In the genomic region with DNA sequence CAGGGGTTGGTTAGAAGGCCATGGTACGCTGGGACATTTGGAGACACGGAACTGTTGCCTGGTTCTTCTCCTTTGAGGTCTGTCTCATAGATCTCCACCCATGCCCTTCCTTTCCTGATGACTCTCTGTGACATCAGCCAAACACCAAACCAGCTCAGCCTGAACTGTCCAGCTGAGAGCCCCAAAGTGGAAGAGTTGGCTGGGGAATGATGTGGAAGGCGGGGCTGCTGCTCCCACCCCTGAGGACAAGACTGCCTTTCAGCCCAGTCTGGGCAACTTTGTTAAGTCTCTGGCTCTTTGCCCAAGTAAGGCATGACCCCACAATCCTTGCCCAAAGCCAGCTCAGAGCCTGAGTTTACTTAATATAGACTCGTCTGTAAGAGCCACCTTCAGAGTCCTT, we compare ENCODE assay signal across 10 mouse cellular contexts. TPM values are rescaled to one million over a fixed set of nuclear protein-coding genes. Genes with fewer than 3 reads are reported as not detected.
DNase-seq lines count a peak whose midpoint lies in the region; ATAC-seq lines count a peak whose summit lies in the region.
"Had no signal": no experiment of that assay in that cellular context is flagged by ENCODE, and none has a peak within 500 bp of the region (broad histone marks: within the 10 kb centered on the region; RNA-seq: fewer than 3 reads in every experiment).

No protein-coding gene starts in this region.

- 0 out of 2 replicates have a peak overlapping the region, but pooled peaks have one; percentile 4 for H3K27ac ChIP-seq in hindbrain, embryonic 16.5 days (ENCODE audit: low read depth, low read length)
- no peak overlapping the region for H3K27ac ChIP-seq in hindbrain, embryonic 14.5 days
- no peak overlapping the region for H3K27ac ChIP-seq in forebrain, embryonic 16.5 days (ENCODE audit: low read length)

- WGBS in hindbrain, embryonic 16.5 days = 82% methylated on average over 4 of the region's 4 CpGs
- WGBS in hindbrain, embryonic 14.5 days = 85% methylated on average over 4 of the region's 4 CpGs
- WGBS in forebrain, embryonic 16.5 days = 77% methylated on average over 4 of the region's 4 CpGs

- DNase-seq in hindbrain, embryonic 14.5 days (ENCODE audit: low spot score) = no peak
- peak; percentile 7 to 15 for DNase-seq in right cerebral cortex, adult 2 months (ENCODE audit: low spot score in 2 of 2)
- no peak for DNase-seq in right cerebral cortex, postnatal 4 days
- DNase-seq in layer of hippocampus, postnatal 14 days (ENCODE audit: low spot score in 2 of 2) = peak; percentile 8 to 61
- DNase-seq in thymus, adult 18-20 months = no peak
- DNase-seq: kidney, postnatal 4 days had no signal

- no peak overlapping the region for H3K4me3 ChIP-seq in hindbrain, embryonic 16.5 days (ENCODE audit: low read length)
- H3K4me3 ChIP-seq in hindbrain, embryonic 14.5 days (replicated peaks; ENCODE audit: low read length) = no peak overlapping the region
- H3K4me3 ChIP-seq in forebrain, embryonic 16.5 days (replicated peaks; ENCODE audit: low read length) = no peak overlapping the region

- H3K9me3 ChIP-seq in hindbrain, embryonic 16.5 days (ENCODE audit: control insufficient read depth, low read length) = no peaks in the 10 kb centered on the region
- no peaks in the 10 kb centered on the region for H3K9me3 ChIP-seq in hindbrain, embryonic 14.5 days (ENCODE audit: control insufficient read depth, low read length)
- H3K9me3 ChIP-seq in forebrain, embryonic 16.5 days (ENCODE audit: control insufficient read depth, low read length) = no peaks in the 10 kb centered on the region

- ATAC-seq in hindbrain, embryonic 16.5 days = peak; percentile 81
- no peak for ATAC-seq in hindbrain, embryonic 14.5 days (ENCODE audit: low FRiP score)
- no peak for ATAC-seq in erythroid progenitor cell, adult 5-6 weeks (replicated peaks; ENCODE audit: low FRiP score, poor library complexity, severe bottlenecking)
- ATAC-seq in forebrain, embryonic 16.5 days = no peak

- H3K4me2 ChIP-seq in hindbrain, embryonic 16.5 days (ENCODE audit: low read length) = no peak overlapping the region
- H3K4me2 ChIP-seq in hindbrain, embryonic 14.5 days (replicated peaks) = no peak overlapping the region
- no peak overlapping the region for H3K4me2 ChIP-seq in forebrain, embryonic 16.5 days (ENCODE audit: low read length)

- H3K9ac ChIP-seq in hindbrain, embryonic 16.5 days (ENCODE audit: low read depth, low read length) = no peak overlapping the region
- H3K9ac ChIP-seq in hindbrain, embryonic 14.5 days = no peak overlapping the region
- H3K9ac ChIP-seq in forebrain, embryonic 16.5 days (replicated peaks; ENCODE audit: low read depth, low read length) = no peak overlapping the region

- H3K27me3 ChIP-seq in hindbrain, embryonic 16.5 days (replicated peaks; ENCODE audit: control insufficient read depth, insufficient read depth, low read length) = no peaks in the 10 kb centered on the region
- no peaks in the 10 kb centered on the region for H3K27me3 ChIP-seq in hindbrain, embryonic 14.5 days (ENCODE audit: control insufficient read depth, insufficient read depth, low read length)
- no peaks in the 10 kb centered on the region; the same call in 1 of the 2 replicates for H3K27me3 ChIP-seq in forebrain, embryonic 16.5 days (replicated peaks; ENCODE audit: control insufficient read depth, insufficient read depth, low read length)

- no peaks in the 10 kb centered on the region for H3K4me1 ChIP-seq in hindbrain, embryonic 16.5 days (ENCODE audit: control insufficient read depth, insufficient read depth, low read depth, low read length)
- H3K4me1 ChIP-seq in hindbrain, embryonic 14.5 days (replicated peaks; ENCODE audit: control insufficient read depth, insufficient read depth, low read length) = no peaks in the 10 kb centered on the region
- H3K4me1 ChIP-seq in forebrain, embryonic 16.5 days (replicated peaks; ENCODE audit: control insufficient read depth, insufficient read depth, low read length) = no peaks in the 10 kb centered on the region

- H3K36me3 ChIP-seq in hindbrain, embryonic 16.5 days (ENCODE audit: control insufficient read depth, insufficient read depth, low read length) = no peaks in the 10 kb centered on the region
- H3K36me3 ChIP-seq in hindbrain, embryonic 14.5 days (replicated peaks; ENCODE audit: control insufficient read depth, insufficient read depth) = no peaks in the 10 kb centered on the region
- no peaks in the 10 kb centered on the region for H3K36me3 ChIP-seq in forebrain, embryonic 16.5 days (ENCODE audit: control insufficient read depth, insufficient read depth)

RNA-seq across cellular contexts. Expression of gene Rtcb, which starts 15.3 kb away (rescaled TPM):
- polyA plus RNA-seq in hindbrain, embryonic 16.5 days (2015; fragmentation: Nextera tagmentation; extraction: Ambion mirVana) = 171 and 176 TPM in 2 replicates
- 154 and 160 TPM in 2 replicates for polyA plus RNA-seq in hindbrain, embryonic 14.5 days (2014; fragmentation: Nextera tagmentation; extraction: Ambion mirVana)
- total RNA-seq in layer of hippocampus, postnatal 14 days (2021) = 100 to 1,000 TPM in 1 of 2 experiments, 10 to 100 TPM in 1; 98.4 to 106 TPM
- 15.9 and 18.4 TPM in 2 replicates for total RNA-seq in erythroid progenitor cell, adult 5-6 weeks (2015; ENCODE audit: low replicate concordance)
- total RNA-seq in erythroid progenitor cell, adult 5-6 weeks (2017; ENCODE audit: low replicate concordance) = 20.2 and 40.9 TPM in 2 replicates
- 201 and 202 TPM in 2 replicates for polyA plus RNA-seq in forebrain, embryonic 16.5 days (2015; fragmentation: Nextera tagmentation; extraction: Ambion mirVana)

RNA-seq across cellular contexts. Expression of gene Bpifc, which starts 38.8 kb away (rescaled TPM):
- 0.05 TPM in 1 of 2 replicates, not detected in the other for polyA plus RNA-seq in hindbrain, embryonic 16.5 days (2015; fragmentation: Nextera tagmentation; extraction: Ambion mirVana)
- polyA plus RNA-seq in hindbrain, embryonic 14.5 days (2014; fragmentation: Nextera tagmentation; extraction: Ambion mirVana) = not detected in 2 replicates
- not detected for total RNA-seq in layer of hippocampus, postnatal 14 days (2021)
- not detected in 2 replicates for total RNA-seq in erythroid progenitor cell, adult 5-6 weeks (2015; ENCODE audit: low replicate concordance)
- not detected in 2 replicates for total RNA-seq in erythroid progenitor cell, adult 5-6 weeks (2017; ENCODE audit: low replicate concordance)
- not detected in 2 replicates for polyA plus RNA-seq in forebrain, embryonic 16.5 days (2015; fragmentation: Nextera tagmentation; extraction: Ambion mirVana)

RNA-seq across cellular contexts. Expression of gene Ascl4, which starts 45.4 kb away (rescaled TPM):
- polyA plus RNA-seq in hindbrain, embryonic 16.5 days (2015; fragmentation: Nextera tagmentation; extraction: Ambion mirVana) = 0.21 and 0.42 TPM in 2 replicates
- 0.17 and 0.39 TPM in 2 replicates for polyA plus RNA-seq in hindbrain, embryonic 14.5 days (2014; fragmentation: Nextera tagmentation; extraction: Ambion mirVana)
- under 1 TPM; 0.37 to 0.38 TPM for total RNA-seq in layer of hippocampus, postnatal 14 days (2021)
- not detected in 2 replicates for total RNA-seq in erythroid progenitor cell, adult 5-6 weeks (2015; ENCODE audit: low replicate concordance)
- not detected in 2 replicates for total RNA-seq in erythroid progenitor cell, adult 5-6 weeks (2017; ENCODE audit: low replicate concordance)
- 0.27 and 0.43 TPM in 2 replicates for polyA plus RNA-seq in forebrain, embryonic 16.5 days (2015; fragmentation: Nextera tagmentation; extraction: Ambion mirVana)
- polyA plus RNA-seq: liver, embryonic 16.5 days had no signal

RNA-seq across cellular contexts. Expression of gene Fbxo7, which starts 48.9 kb away (rescaled TPM):
- polyA plus RNA-seq in hindbrain, embryonic 16.5 days (2015; fragmentation: Nextera tagmentation; extraction: Ambion mirVana) = 21.8 and 24.9 TPM in 2 replicates
- 22.3 and 24.7 TPM in 2 replicates for polyA plus RNA-seq in hindbrain, embryonic 14.5 days (2014; fragmentation: Nextera tagmentation; extraction: Ambion mirVana)
- 10 to 100 TPM; 25.4 to 25.7 TPM for total RNA-seq in layer of hippocampus, postnatal 14 days (2021)
- total RNA-seq in erythroid progenitor cell, adult 5-6 weeks (2015; ENCODE audit: low replicate concordance) = 140 and 157 TPM in 2 replicates
- total RNA-seq in erythroid progenitor cell, adult 5-6 weeks (2017; ENCODE audit: low replicate concordance) = 120 and 183 TPM in 2 replicates
- 14.9 and 16.2 TPM in 2 replicates for polyA plus RNA-seq in forebrain, embryonic 16.5 days (2015; fragmentation: Nextera tagmentation; extraction: Ambion mirVana)

RNA-seq across cellular contexts. Expression of gene Prdm4, which starts 56.0 kb away (rescaled TPM):
- polyA plus RNA-seq in hindbrain, embryonic 16.5 days (2015; fragmentation: Nextera tagmentation; extraction: Ambion mirVana) = 18.4 and 21.6 TPM in 2 replicates
- polyA plus RNA-seq in hindbrain, embryonic 14.5 days (2014; fragmentation: Nextera tagmentation; extraction: Ambion mirVana) = 31.0 and 39.1 TPM in 2 replicates
- 10 to 100 TPM; 28.6 to 29.1 TPM for total RNA-seq in layer of hippocampus, postnatal 14 days (2021)
- 14.8 and 26.0 TPM in 2 replicates for total RNA-seq in erythroid progenitor cell, adult 5-6 weeks (2015; ENCODE audit: low replicate concordance)
- 22.2 and 37.8 TPM in 2 replicates for total RNA-seq in erythroid progenitor cell, adult 5-6 weeks (2017; ENCODE audit: low replicate concordance)
- polyA plus RNA-seq in forebrain, embryonic 16.5 days (2015; fragmentation: Nextera tagmentation; extraction: Ambion mirVana) = 20.8 and 24.0 TPM in 2 replicates

Comparison
In these comparisons a context has a peak if more than half of its experiments do, and no peak if none do; other contexts are left out.
1. DNase-seq: peak in right cerebral cortex, adult 2 months (2 of 2) and layer of hippocampus, postnatal 14 days (2 of 2); none in hindbrain, embryonic 14.5 days (single experiment), right cerebral cortex, postnatal 4 days (single experiment) and thymus, adult 18-20 months (0 of 2).